Mouse (Mus musculus) limb, embryonic 14.5 days (tissue): ENCODE measurements around the gene Gm21118. TPM values are rescaled to one million over a fixed set of nuclear protein-coding genes. Genes with fewer than 3 reads are reported as not detected.
"Not testable (repeated sequence)": the region's sequence is repeated elsewhere in the genome, so short reads cannot be mapped to it uniquely, and the experiment has no call there.

Source experiments
- ATAC-seq: fragments of 200-750 bp; cut with Nextera tagmentation; 2 replicates; pipeline ENCODE4 v1.8.0; 2017; ENCODE audit warnings: low read depth, moderate number of reproducible peaks, moderate TSS enrichment; ENCODE audit not compliant: low FRiP score
- DNase-seq: peaks from one replicate; pipeline ENCODE4 v3.0.0-alpha.2; 2015; ENCODE audit warnings: low spot score
- H3K27ac ChIP-seq: fragments of 300-500 bp; sonication (generic); replicated peaks from 2 replicates; pipeline ENCODE4 v1.5.1; 2014; ENCODE audit warnings: low read depth, mild to moderate bottlenecking, low read length, moderate library complexity, mixed read lengths
- H3K27me3 ChIP-seq: fragments of 300-500 bp; sonication (generic); 2 replicates; pipeline ENCODE4 v1.6.1; 2014; ENCODE audit warnings: low read length, mixed read lengths; ENCODE audit not compliant: control insufficient read depth, insufficient read depth
- H3K36me3 ChIP-seq: fragments of 300-500 bp; sonication (generic); 2 replicates; pipeline ENCODE4 v1.6.1; 2014; ENCODE audit warnings: mild to moderate bottlenecking, low read length, moderate library complexity, mixed read lengths; ENCODE audit not compliant: control insufficient read depth, insufficient read depth
- H3K4me1 ChIP-seq: fragments of 300-500 bp; sonication (generic); 2 replicates; pipeline ENCODE4 v1.6.1; 2014; ENCODE audit warnings: antibody characterized with exemption, low read length, mixed read lengths; ENCODE audit not compliant: control insufficient read depth, insufficient read depth
- H3K4me2 ChIP-seq: fragments of 300-500 bp; sonication (generic); replicated peaks from 2 replicates; pipeline ENCODE4 v1.6.1; 2014; ENCODE audit warnings: low read depth, mild to moderate bottlenecking, low read length, moderate library complexity; ENCODE audit not compliant: severe bottlenecking
- H3K4me3 ChIP-seq: fragments of 300-500 bp; sonication (generic); replicated peaks from 2 replicates; pipeline ENCODE4 v1.5.1; 2014; ENCODE audit warnings: low read length
- H3K9ac ChIP-seq: fragments of 300-500 bp; sonication (generic); 2 replicates; pipeline ENCODE4 v1.6.1; 2014; ENCODE audit warnings: mild to moderate bottlenecking, low read depth, low read length, moderate library complexity; ENCODE audit not compliant: severe bottlenecking
- H3K9me3 ChIP-seq: fragments of 300-500 bp; sonication (generic); 2 replicates; pipeline ENCODE4 v1.6.1; 2016; ENCODE audit warnings: low read length; ENCODE audit not compliant: control insufficient read depth
- WGBS: fragments of 180-500 bp; shearing (Covaris S2); extraction: QIAGEN DNeasy Blood & Tissue Kit; methylation state at CpG from one replicate; pipeline ENCODE4 v1.1.7; 2014; 5-methylcytosine and 5-hydroxymethylcytosine counted together
- polyA plus RNA-seq, 2 experiments: library from polyadenylated mRNA; depleted of rRNA in 1 of 2; stranded (reverse) in 1 of 2; unstranded in 1 of 2; fragments of >200 nt; fragmentation: Nextera tagmentation in 1 of 2; extraction: Ambion mirVana in 1 of 2; gene quantifications; 2 replicates each; pipeline versions ENCODE4 v1.2.1 to v1.2.3; 2012 to 2014

Gene Gm21118
- polyA plus RNA-seq (2012; rRNA removed) (not detected in 2 replicates), polyA plus RNA-seq (2014; fragmentation: Nextera tagmentation; extraction: Ambion mirVana) (not detected in 2 replicates)

DNA sequence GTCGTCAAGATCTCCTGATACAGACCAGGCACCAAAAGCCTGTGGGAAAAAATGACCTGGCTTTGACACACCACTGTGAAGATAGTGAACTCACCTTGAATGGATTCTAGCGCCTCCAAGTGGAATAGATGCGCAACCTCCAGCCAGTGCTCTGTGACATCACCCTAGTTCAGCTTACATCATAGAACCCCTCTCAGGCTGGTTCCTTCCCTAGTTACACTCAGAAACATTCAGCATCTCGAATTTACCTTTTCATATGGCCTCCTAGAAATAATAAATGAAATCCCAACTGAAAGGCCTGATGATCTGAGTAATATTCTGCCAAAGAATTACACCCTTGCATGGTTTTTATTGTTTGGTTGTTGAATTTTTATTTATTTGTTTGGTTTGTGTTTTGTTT, at the start of gene Gm21118:
TSS of gene Gm21118 (minus strand) at position 101 of the 400 bp plus-strand sequence.
- no CpG with 5 or more reads among the region's 4 CpGs for WGBS
- ATAC-seq, H3K27me3 ChIP-seq, H3K4me1 ChIP-seq, H3K9me3 ChIP-seq, H3K9ac ChIP-seq, H3K4me2 ChIP-seq, DNase-seq, H3K27ac ChIP-seq, H3K36me3 ChIP-seq, H3K4me3 ChIP-seq: not testable (repeated sequence)

GRCm38 (mm10) chrY:70303187-70303586, 29.7 kb upstream of the Gm21118 start, which contains the start of the genes Gm29423 and Gm29644:
TSS of gene Gm29423 (minus strand) at chrY:70303287.
TSS of gene Gm29644 (minus strand) at chrY:70303343.
- H3K27ac ChIP-seq, H3K9me3 ChIP-seq, H3K27me3 ChIP-seq, H3K9ac ChIP-seq, H3K4me1 ChIP-seq, H3K4me2 ChIP-seq, DNase-seq, H3K36me3 ChIP-seq, H3K4me3 ChIP-seq, ATAC-seq: not testable (repeated sequence)
- WGBS, result no CpG with 5 or more reads among the region's 2 CpGs

Other genes starting within 250 kb of the Gm21118 start
- not detected in 2 replicates for gene Gm29423, start 29.6 kb upstream of the Gm21118 start, polyA plus RNA-seq (2012; rRNA removed)
- gene Gm29423, start 29.6 kb upstream of the Gm21118 start, polyA plus RNA-seq (2014; fragmentation: Nextera tagmentation; extraction: Ambion mirVana), result not detected in 2 replicates
- gene Gm29644, start 29.7 kb upstream of the Gm21118 start, polyA plus RNA-seq (2012; rRNA removed), result not detected in 2 replicates
- gene Gm29644, start 29.7 kb upstream of the Gm21118 start, polyA plus RNA-seq (2014; fragmentation: Nextera tagmentation; extraction: Ambion mirVana), result not detected in 2 replicates
- gene Gm20888, start 168.2 kb upstream of the Gm21118 start, polyA plus RNA-seq (2012; rRNA removed), result not detected in 2 replicates
- gene Gm20888, start 168.2 kb upstream of the Gm21118 start, polyA plus RNA-seq (2014; fragmentation: Nextera tagmentation; extraction: Ambion mirVana), result not detected in 2 replicates